Mouse (Mus musculus) thymus, adult 2 months (tissue): ENCODE measurements around the gene Nt5m. TPM values are rescaled to one million over a fixed set of nuclear protein-coding genes. Genes with fewer than 3 reads are reported as not detected.

Experiments
- DNase-seq: peaks from one replicate; pipeline ENCODE4 v3.0.0; 2021
- H3K27ac ChIP-seq: fragments of 200-500 bp; 2 replicates; pipeline ENCODE4 v1.5.1; 2012; ENCODE audit warnings: low read length, control low read depth; ENCODE audit not compliant: control insufficient read depth, insufficient read depth
- H3K27me3 ChIP-seq: fragments of 200-500 bp; 2 replicates; pipeline ENCODE4 v1.6.1; 2012; ENCODE audit warnings: mild to moderate bottlenecking, low read length, moderate library complexity, mixed read lengths; ENCODE audit not compliant: control insufficient read depth, insufficient read depth
- H3K36me3 ChIP-seq: fragments of 200-500 bp; 2 replicates; pipeline ENCODE4 v1.6.1; 2012; ENCODE audit warnings: mild to moderate bottlenecking, low read length, moderate library complexity; ENCODE audit not compliant: control insufficient read depth, insufficient read depth
- H3K4me1 ChIP-seq: fragments of 200-500 bp; replicated peaks from 2 replicates; pipeline ENCODE4 v1.6.1; 2012; ENCODE audit warnings: low read length; ENCODE audit not compliant: control insufficient read depth, insufficient read depth
- H3K4me3 ChIP-seq: fragments of 200-500 bp; 2 replicates; pipeline ENCODE4 v1.5.1; 2012; ENCODE audit warnings: mild to moderate bottlenecking, low read length, control low read depth, moderate library complexity; ENCODE audit not compliant: control insufficient read depth, insufficient read depth
- CTCF ChIP-seq: fragments of 200-500 bp; IDR thresholded peaks from 2 replicates; pipeline ENCODE4 v1.5.1; 2012; ENCODE audit warnings: mild to moderate bottlenecking, control low read depth, low read length, moderate library complexity, borderline replicate concordance; ENCODE audit not compliant: control insufficient read depth, poor library complexity, insufficient read depth; ENCODE audit errors: extremely low read depth
- POLR2A ChIP-seq: fragments of 200-500 bp; IDR thresholded peaks from 2 replicates; pipeline ENCODE4 v1.6.1; 2012; ENCODE audit warnings: mild to moderate bottlenecking, low read length, control low read depth, moderate library complexity; ENCODE audit not compliant: control insufficient read depth, poor library complexity, insufficient read depth; ENCODE audit errors: extremely low read depth
- WGBS: fragments of 180-500 bp; shearing (Covaris S2); methylation state at CpG from one replicate; pipeline ENCODE4 v1.1.7; 2018; 5-methylcytosine and 5-hydroxymethylcytosine counted together
- polyA plus RNA-seq: library from polyadenylated mRNA; depleted of rRNA; stranded (reverse); fragments of >200 nt; gene quantifications from 2 replicates; pipeline ENCODE4 v1.2.3, GENCODE M21; 2012; rRNA removed

Nt5m gene
- polyA plus RNA-seq, 1 experiment: 31.0 TPM

DNA sequence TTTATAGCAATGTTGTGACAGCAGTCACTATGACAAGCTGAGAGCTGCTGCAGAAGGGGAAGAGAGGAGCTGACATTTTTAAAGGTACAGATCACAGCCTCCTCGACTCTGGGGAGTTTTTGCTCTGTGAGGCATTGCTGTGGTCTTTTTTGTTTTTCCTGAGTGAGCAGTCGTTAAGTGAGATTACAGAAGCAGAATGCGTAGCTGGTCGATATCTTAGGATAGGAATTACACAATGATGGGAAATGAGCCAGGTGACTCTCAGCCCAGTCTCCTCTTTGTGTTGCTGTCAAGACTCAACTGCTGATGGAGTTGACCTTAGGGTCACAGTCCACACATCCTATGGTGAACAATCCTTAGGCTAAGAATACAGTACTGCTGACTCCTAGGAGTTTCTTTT is 78.8 kb downstream of the Nt5m start:
- DNase-seq: no peak
- Histone ChIP-seq H3K27me3 (no peaks in the 10 kb centered on the region), H3K4me1 (no peaks in the 10 kb centered on the region), H3K27ac (no peak overlapping the region), H3K36me3 (no peaks in the 10 kb centered on the region), H3K4me3 (no peak overlapping the region)
- TF ChIP-seq CTCF (no peak), POLR2A (no peak)
- 47% methylated on average over 4 of the region's 4 CpGs for WGBS

GRCm38 (mm10) chr11:59919401-59919800 is 80.2 kb downstream of the Nt5m start:
- no peak overlapping the region for H3K27ac ChIP-seq
- no peaks in the 10 kb centered on the region for H3K4me1 ChIP-seq
- no peak overlapping the region for H3K4me3 ChIP-seq
- no peaks in the 10 kb centered on the region for H3K27me3 ChIP-seq
- WGBS: 93% methylated on average over 3 of the region's 3 CpGs
- TF ChIP-seq POLR2A (no peak), CTCF (no peak)
- DNase-seq: no peak
- H3K36me3 ChIP-seq: no peaks in the 10 kb centered on the region

- H3K4me1 ChIP-seq: no peaks in the 10 kb centered on the region
Observed at GRCm38 (mm10) chr11:59920331-59920730, 81.1 kb downstream of the Nt5m start.

DNA sequence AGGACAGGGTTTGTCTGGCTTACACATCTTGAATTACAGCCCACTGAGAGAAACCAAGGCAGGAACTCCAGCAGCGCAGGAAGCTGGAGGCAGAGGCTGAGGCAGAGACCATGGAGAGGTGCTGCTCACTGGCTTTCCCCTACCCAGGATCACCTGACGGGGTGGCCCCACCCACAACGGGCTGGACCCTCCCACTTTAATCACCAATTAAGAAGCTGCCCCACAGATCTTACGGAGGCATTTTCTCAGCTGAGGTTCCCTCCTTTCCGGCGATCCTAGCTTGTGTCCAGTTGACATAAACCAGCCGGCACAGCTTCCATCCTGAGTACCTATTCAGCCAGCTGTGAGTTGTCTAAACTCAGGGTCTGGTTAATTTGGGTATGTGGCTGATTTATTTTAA is 82.0 kb downstream of the Nt5m start:
- DNase-seq: no peak
- 84% methylated on average over 7 of the region's 7 CpGs for WGBS
- no peaks in the 10 kb centered on the region for H3K27me3 ChIP-seq
- TF ChIP-seq POLR2A (no peak), CTCF (no peak)
- H3K4me3 ChIP-seq: no peak overlapping the region
- H3K4me1 ChIP-seq: no peaks in the 10 kb centered on the region
- no peaks in the 10 kb centered on the region for H3K36me3 ChIP-seq
- H3K27ac ChIP-seq: no peak overlapping the region

More at GRCm38 (mm10) chr11:59920331-59920730, 81.1 kb downstream of the Nt5m start:
- H3K36me3 ChIP-seq: no peaks in the 10 kb centered on the region
- H3K27ac ChIP-seq: no peak overlapping the region
- WGBS: 10% methylated on average over 5 of the region's 5 CpGs
- TF ChIP-seq CTCF (no peak), POLR2A (no peak)
- no peak for DNase-seq
- no peak overlapping the region for H3K4me3 ChIP-seq
- no peaks in the 10 kb centered on the region for H3K27me3 ChIP-seq

DNA sequence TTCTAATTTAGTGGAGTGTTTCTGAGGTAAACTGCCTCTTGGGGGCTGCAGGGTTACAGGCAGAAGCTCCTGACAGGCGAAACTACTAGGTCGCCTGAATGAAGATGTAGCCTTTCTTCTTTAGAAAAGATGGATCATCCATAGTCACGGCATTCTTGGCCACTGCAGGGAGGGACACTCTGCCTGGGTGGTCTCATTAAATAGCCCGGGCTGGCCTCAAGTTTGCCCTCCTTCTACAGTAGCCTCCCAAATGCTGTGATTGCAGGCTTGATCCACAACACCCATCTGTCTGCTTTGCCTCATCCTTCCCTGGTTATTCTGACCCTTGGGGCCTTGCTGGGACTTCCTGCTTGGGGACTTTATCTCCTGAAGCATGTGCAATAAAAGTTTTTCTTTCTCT is 90.8 kb downstream of the Nt5m start:
- 87% methylated on average over 4 of the region's 4 CpGs for WGBS
- Histone ChIP-seq H3K4me1 (no peaks in the 10 kb centered on the region), H3K27me3 (no peaks in the 10 kb centered on the region), H3K27ac (no peak overlapping the region), H3K4me3 (no peak overlapping the region), H3K36me3 (no peaks in the 10 kb centered on the region)
- no peak for DNase-seq
- TF ChIP-seq POLR2A (no peak), CTCF (no peak)

Other genes starting within 250 kb of the Nt5m start
- gene Olfr223, start 246.2 kb upstream of the Nt5m start, polyA plus RNA-seq: not detected in 2 replicates
- gene Mprip, start 178.1 kb upstream of the Nt5m start, polyA plus RNA-seq: 172 and 221 TPM in 2 replicates
- 1.8 and 2.0 TPM in 2 replicates for gene Pld6, start 51.8 kb upstream of the Nt5m start, polyA plus RNA-seq
- 74.4 and 74.7 TPM in 2 replicates for gene Flcn, start 29.4 kb upstream of the Nt5m start, polyA plus RNA-seq
- gene Cops3, start 391 bp downstream of the Nt5m start, polyA plus RNA-seq: 31.0 and 35.3 TPM in 2 replicates
- 21.0 and 23.6 TPM in 2 replicates for gene Med9, start 108.8 kb downstream of the Nt5m start, polyA plus RNA-seq
- 2.7 and 4.8 TPM in 2 replicates for gene Rasd1, start 125.5 kb downstream of the Nt5m start, polyA plus RNA-seq
- gene Pemt, start 207.0 kb downstream of the Nt5m start, polyA plus RNA-seq: 10.6 and 10.7 TPM in 2 replicates